Mouse (Mus musculus) lung, adult 2 months (tissue): Measurements from ENCODE around the gene Rab19. TPM values are rescaled to one million over a fixed set of nuclear protein-coding genes. Genes with fewer than 3 reads are reported as not detected.
"Not testable (repeated sequence)": the region's sequence is repeated elsewhere in the genome, so short reads cannot be mapped to it uniquely, and the experiment has no call there.

Experiments
- DNase-seq: peaks from one replicate; pipeline ENCODE4 v3.0.0; 2022
- H3K4me1 ChIP-seq: fragments of 200-500 bp; 2 replicates; pipeline ENCODE4 v1.6.1; 2011; ENCODE audit warnings: low read length; ENCODE audit not compliant: control insufficient read depth, insufficient read depth
- H3K4me3 ChIP-seq: fragments of 200-500 bp; replicated peaks from 2 replicates; pipeline ENCODE3; 2011; ENCODE audit warnings: low read depth, mild to moderate bottlenecking, control low read depth, low read length; ENCODE audit errors: extremely low read depth
- CTCF ChIP-seq: fragments of 200-500 bp; IDR thresholded peaks from 2 replicates; pipeline ENCODE4 v1.5.1; 2011; ENCODE audit warnings: mild to moderate bottlenecking, low read length, control low read depth; ENCODE audit not compliant: insufficient read depth
- POLR2A ChIP-seq: fragments of 200-500 bp; IDR thresholded peaks from 2 replicates; pipeline ENCODE4 v1.6.1; 2011; ENCODE audit warnings: low read depth, mild to moderate bottlenecking, control low read depth, low read length, borderline replicate concordance; ENCODE audit errors: extremely low read depth
- WGBS: fragments of 180-500 bp; shearing (Covaris S2); methylation state at CpG from one replicate; pipeline ENCODE4 v1.1.7; 2018; 5-methylcytosine and 5-hydroxymethylcytosine counted together
- polyA plus RNA-seq: library from polyadenylated mRNA; depleted of rRNA; stranded (reverse); fragments of >200 nt; gene quantifications from 2 replicates; pipeline ENCODE4 v1.2.3, GENCODE M21; 2012

The Rab19 gene
- polyA plus RNA-seq, 1 experiment = 5.2 TPM

DNA sequence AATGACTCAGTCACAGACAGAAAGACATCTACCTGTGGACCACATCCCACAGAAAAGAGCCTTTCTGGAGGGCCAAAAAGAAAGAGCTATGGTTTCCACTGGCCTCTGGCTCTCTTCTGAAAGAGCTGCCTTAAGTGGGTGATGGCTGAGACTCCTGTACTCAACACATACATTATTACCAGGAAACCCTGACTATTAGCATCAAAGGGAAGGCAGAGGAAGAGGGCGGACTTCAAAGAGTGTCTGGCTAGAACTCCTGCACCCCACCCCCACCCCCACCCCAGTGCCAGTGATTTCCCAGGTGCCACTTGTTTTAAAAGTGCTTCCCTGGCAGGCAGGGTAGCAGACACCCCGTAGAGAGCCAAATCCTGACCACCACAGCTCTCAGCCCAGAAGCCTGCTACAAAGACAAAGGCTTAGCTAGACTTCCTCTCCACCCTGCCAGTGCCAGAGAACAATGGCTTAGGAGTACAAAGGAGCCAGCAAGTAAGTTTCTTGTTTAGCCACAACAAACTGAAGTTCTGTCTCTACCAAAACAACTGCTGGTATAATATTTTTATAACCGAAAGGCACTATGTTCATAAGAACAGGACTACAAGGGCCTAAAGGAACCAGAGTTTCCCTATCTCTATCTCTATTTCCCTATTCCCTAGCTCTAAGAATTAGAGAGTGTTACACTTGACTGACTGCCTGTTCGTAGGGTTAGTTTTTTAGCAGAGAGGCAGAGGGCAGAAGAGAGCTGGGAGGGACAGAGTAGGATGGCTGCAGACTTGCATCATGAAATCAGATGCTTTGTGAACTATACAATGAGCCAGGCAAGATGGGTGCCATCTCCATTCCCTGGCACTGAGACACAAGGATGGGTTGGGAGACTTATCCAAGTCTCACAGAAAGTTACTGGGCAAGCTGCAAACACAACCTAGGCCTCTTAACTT, 32.8 kb upstream of the Rab19 start:
- DNase-seq = no peak
- WGBS = 46% methylated on average over 4 of the region's 4 CpGs
- TF ChIP-seq CTCF (no peak), POLR2A (no peak)
- Histone ChIP-seq H3K4me1 (no peaks in the 10 kb centered on the region), H3K4me3 (no peak overlapping the region)

DNA sequence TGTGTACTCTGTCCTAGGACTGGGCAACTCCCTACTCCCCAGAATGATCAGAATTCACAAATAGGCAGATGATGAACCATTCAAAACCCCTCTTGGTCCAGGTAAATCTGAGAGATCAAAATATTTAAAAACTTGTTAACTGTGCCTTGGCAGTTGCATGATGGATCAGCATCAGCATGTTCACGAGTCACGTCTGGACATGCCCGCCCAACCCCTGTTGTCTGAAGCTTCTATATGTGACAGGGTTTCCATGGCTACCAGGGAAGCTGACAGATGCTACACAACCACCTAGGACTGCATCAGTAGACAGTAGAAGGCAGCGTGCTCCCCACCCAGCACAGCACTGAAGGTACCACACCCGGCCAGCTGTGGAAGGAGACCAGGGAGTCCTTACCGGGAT, 32.0 kb upstream of the Rab19 start:
- Histone ChIP-seq H3K4me3 (no peak overlapping the region), H3K4me1 (no peaks in the 10 kb centered on the region)
- 89% methylated on average over 6 of the region's 6 CpGs for WGBS
- no peak for TF ChIP-seq CTCF
- no peak for TF ChIP-seq POLR2A
- no peak for DNase-seq

GRCm38 (mm10) chr6:39359207-39359606, 21.8 kb upstream of the Rab19 start:
- not testable (repeated sequence) for H3K4me1 ChIP-seq, DNase-seq, H3K4me3 ChIP-seq
- over 99% methylated on average over 9 of the region's 9 CpGs for WGBS

DNA sequence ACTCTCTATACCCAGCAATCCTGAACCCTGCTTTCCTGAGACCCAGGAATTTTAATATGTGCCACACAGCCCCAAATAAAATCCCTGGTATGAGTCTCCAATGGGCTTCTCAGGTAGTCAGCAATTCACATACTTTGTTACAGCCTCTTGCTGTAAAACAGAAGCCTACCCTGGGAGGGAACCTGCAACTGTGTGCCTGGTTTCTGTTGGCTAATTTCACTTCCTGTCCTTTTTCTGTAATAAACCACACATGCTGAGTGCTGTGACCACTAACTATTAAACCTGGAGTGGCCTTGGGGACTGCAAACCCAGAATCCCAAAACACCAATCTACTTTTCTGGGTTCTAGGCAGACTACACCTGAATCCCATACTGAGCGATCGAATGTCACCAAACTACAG, 18.3 kb upstream of the Rab19 start:
- no peak overlapping the region for H3K4me3 ChIP-seq
- TF ChIP-seq POLR2A = no peak
- no peak for TF ChIP-seq CTCF
- DNase-seq = no peak
- H3K4me1 ChIP-seq = no peaks in the 10 kb centered on the region
- 95% methylated on average over 2 of the region's 2 CpGs for WGBS

- Histone ChIP-seq H3K4me3 (no peak overlapping the region), H3K4me1 (peaks cover 5% of the 10 kb centered on the region; the same call in 1 of the 2 replicates)
- no peak for DNase-seq
- no peak for TF ChIP-seq CTCF
- no peak for TF ChIP-seq POLR2A
- 71% methylated on average over 3 of the region's 3 CpGs for WGBS
Observed at GRCm38 (mm10) chr6:39369631-39370030, 11.3 kb upstream of the Rab19 start.

GRCm38 (mm10) chr6:39372042-39372441, 8.9 kb upstream of the Rab19 start:
- TF ChIP-seq CTCF (no peak), POLR2A (no peak)

DNA sequence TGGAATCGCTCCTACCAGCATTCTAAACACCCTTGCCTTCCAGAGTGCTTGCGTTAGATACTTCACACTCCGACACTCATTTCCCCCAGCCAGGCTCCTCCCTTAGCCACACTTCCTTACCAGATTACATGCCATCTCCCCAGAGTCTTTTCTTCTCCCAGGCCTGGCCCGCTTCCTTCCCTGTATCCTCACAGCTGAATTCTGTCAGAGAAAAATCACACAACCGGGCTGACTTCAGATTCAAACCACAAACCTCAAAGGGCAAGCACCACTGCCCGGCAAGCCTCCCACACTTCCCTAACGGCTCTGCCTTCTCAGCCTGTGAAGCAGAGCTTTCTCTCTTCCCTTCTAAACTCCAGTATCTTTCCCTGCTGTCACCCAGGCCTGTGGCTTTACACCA, 8.2 kb upstream of the Rab19 start:
- DNase-seq = peak; percentile 29
- Histone ChIP-seq H3K4me1 (peaks cover 12% of the 10 kb centered on the region), H3K4me3 (no peak overlapping the region)
- WGBS = 12% methylated on average over 7 of the region's 7 CpGs
- TF ChIP-seq CTCF = no peak
- no peak for TF ChIP-seq POLR2A

More at GRCm38 (mm10) chr6:39372042-39372441, 8.9 kb upstream of the Rab19 start:
- Histone ChIP-seq H3K4me3 (no peak overlapping the region), H3K4me1 (peaks cover 12% of the 10 kb centered on the region)
- no peak for DNase-seq

DNA sequence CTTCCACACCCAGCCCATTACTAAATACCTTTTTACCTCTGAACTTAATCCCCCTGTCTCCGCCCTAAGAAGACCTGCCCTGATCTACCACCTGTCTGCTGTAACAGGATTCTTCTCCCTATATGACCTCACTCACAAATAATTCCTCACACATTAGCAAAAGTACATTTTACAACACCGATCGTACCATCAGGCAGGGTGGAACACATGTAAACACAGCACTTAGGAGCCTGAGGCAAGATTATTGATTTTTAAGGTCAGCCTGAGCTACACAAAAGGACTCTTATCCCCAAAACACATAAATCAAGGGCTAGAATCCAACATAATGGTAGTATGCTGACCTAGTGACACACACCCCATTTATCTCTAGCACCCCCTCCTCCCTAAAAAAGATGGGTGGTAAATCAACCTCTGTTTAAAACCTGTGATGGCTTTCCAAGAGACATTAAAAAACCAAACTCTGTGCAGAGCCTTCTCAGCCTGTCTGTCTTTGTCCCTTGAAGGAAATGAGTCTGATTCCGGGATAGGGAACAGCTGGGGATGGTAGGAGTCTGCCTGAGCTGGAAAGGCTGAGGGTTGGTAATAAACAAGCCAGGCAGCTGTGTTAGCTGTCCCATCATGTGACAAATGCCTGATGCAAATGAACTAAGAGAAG, 7.5 kb upstream of the Rab19 start:
- no peak for DNase-seq
- Histone ChIP-seq H3K4me1 (peaks cover 12% of the 10 kb centered on the region), H3K4me3 (no peak overlapping the region)
- WGBS = 63% methylated on average over 4 of the region's 4 CpGs
- TF ChIP-seq POLR2A (no peak), CTCF (no peak)

GRCm38 (mm10) chr6:39376775-39377174, 4.2 kb upstream of the Rab19 start:
- Histone ChIP-seq H3K4me1 (peaks cover 12% of the 10 kb centered on the region), H3K4me3 (peak overlapping the region; percentile 85)
- TF ChIP-seq POLR2A = no peak
- WGBS = 10% methylated on average over 9 of the region's 9 CpGs
- no peak for DNase-seq
